In the genomic region with DNA sequence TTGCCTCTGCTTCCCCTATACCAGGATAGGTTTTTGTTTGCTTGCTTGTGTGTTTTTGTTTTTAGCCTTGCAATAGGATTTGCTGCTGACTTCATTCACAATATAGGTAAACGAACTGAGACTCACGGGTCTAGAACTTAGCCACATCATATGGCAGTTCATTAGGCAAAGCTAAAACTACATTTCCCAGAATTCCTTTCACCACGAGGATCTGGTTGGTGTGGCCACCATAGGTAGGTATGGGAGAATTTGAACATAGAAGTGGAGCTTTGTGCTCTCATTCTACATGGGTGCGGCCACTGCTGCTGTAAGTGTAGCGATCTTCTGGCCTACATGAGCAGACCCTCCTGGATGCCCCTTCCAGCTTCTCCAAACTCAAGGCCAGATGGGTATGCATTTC, we compare ENCODE assay signal across 17 mouse cellular contexts.
"Had no signal": no experiment of that assay in that cellular context is flagged by ENCODE, and none has a peak within 500 bp of the region (broad histone marks: within the 10 kb centered on the region; RNA-seq: fewer than 3 reads in every experiment).

No protein-coding gene starts in this region.

- H3K9me3 ChIP-seq: liver, embryonic 15.5 days; midbrain, embryonic 10.5 days; midbrain, embryonic 12.5 days; neural tube, embryonic 13.5 days; neural tube, embryonic 15.5 days had no signal

- H3K4me3 ChIP-seq: liver, embryonic 15.5 days; midbrain, embryonic 10.5 days; midbrain, embryonic 12.5 days; myocyte; neural tube, embryonic 13.5 days; neural tube, embryonic 15.5 days had no signal

- H3K36me3 ChIP-seq: liver, embryonic 15.5 days; midbrain, embryonic 10.5 days; midbrain, embryonic 12.5 days; neural tube, embryonic 13.5 days; neural tube, embryonic 15.5 days had no signal

- DNase-seq: liver, postnatal 0 days; lung, embryonic 14.5 days; lung, postnatal 10 days; lung, postnatal 4 days; midbrain, embryonic 14.5 days; retina, postnatal 1 day; right cerebral cortex, adult 18-20 months; right cerebral cortex, postnatal 14 days; thymus, adult 18-20 months; thymus, postnatal 25 days; thymus, postnatal 4 days had no signal

- H3K4me2 ChIP-seq: liver, embryonic 15.5 days; lung, embryonic 14.5 days; midbrain, embryonic 12.5 days; neural tube, embryonic 13.5 days; neural tube, embryonic 15.5 days had no signal

- H3K27me3 ChIP-seq: liver, embryonic 15.5 days had no signal

- H3K27ac ChIP-seq: liver, embryonic 15.5 days; midbrain, embryonic 10.5 days; midbrain, embryonic 12.5 days; neural tube, embryonic 13.5 days; neural tube, embryonic 15.5 days had no signal

- H3K9ac ChIP-seq: liver, embryonic 15.5 days; liver, postnatal 0 days; lung, embryonic 14.5 days; midbrain, embryonic 12.5 days; neural tube, embryonic 13.5 days; neural tube, embryonic 15.5 days had no signal

- H3K4me1 ChIP-seq: liver, embryonic 15.5 days had no signal
